Comparison of ENCODE assay signal across 8 mouse cellular contexts in genomic region chr13:75877907-75878306, GRCm38 (mm10). TPM values are rescaled to one million over a fixed set of nuclear protein-coding genes. Genes with fewer than 3 reads are reported as not detected.
A peak's percentile ranks its signal among the peaks of the same experiment; 100 is the strongest.
DNase-seq lines count a peak whose midpoint lies in the region; ATAC-seq and TF ChIP-seq lines count a peak whose summit lies in the region.

No protein-coding gene starts in this region.

- DNase-seq in heart, adult 18-20 months: peak; percentile 30 to 69
- DNase-seq in thymus, adult 2 months: peak; percentile 32
- DNase-seq in thymus, postnatal 4 days: no peak
- DNase-seq in cerebellum, adult 9-11 months: peak; percentile 22
- peak; percentile 39 for DNase-seq in hindlimb bud, embryonic 11.5 days (ENCODE audit: extremely low spot score, low read depth, low spot score)
- peak; percentile 78 for DNase-seq in lung, postnatal 36 days
- no peak for DNase-seq in spleen, adult 12 weeks (ENCODE audit: low spot score)

- H3K9ac ChIP-seq in heart, embryonic 11.5 days (ENCODE audit: low read depth, low read length): no peak overlapping the region

- ATAC-seq in heart, embryonic 11.5 days (replicated peaks; ENCODE audit: insufficient number of reproducible peaks, low FRiP score, low TSS enrichment): no peak

- TF ChIP-seq CTCF in thymus, adult 2 months (IDR thresholded peaks at IDR 0.05; ENCODE audit: borderline replicate concordance, control insufficient read depth, extremely low read depth, insufficient read depth, low read length, poor library complexity): no peak

- H3K4me2 ChIP-seq in heart, embryonic 11.5 days: no peak overlapping the region

- no peak overlapping the region for H3K27ac ChIP-seq in heart, embryonic 11.5 days (ENCODE audit: low read depth, low read length)
- no peak overlapping the region for H3K27ac ChIP-seq in thymus, adult 2 months (ENCODE audit: control insufficient read depth, insufficient read depth, low read length)

- H3K4me3 ChIP-seq in heart, embryonic 11.5 days (ENCODE audit: low read depth, low read length): no peak overlapping the region
- no peak overlapping the region for H3K4me3 ChIP-seq in thymus, adult 2 months (ENCODE audit: control insufficient read depth, insufficient read depth, low read length)

- H3K27me3 ChIP-seq in heart, embryonic 11.5 days (ENCODE audit: control insufficient read depth, insufficient read depth, low read length): no peaks in the 10 kb centered on the region
- no peaks in the 10 kb centered on the region for H3K27me3 ChIP-seq in thymus, adult 2 months (ENCODE audit: control insufficient read depth, insufficient read depth, low read length)

- peaks cover 3% of the 10 kb centered on the region for H3K36me3 ChIP-seq in heart, embryonic 11.5 days (ENCODE audit: control insufficient read depth, insufficient read depth, low read length)
- no peaks in the 10 kb centered on the region for H3K36me3 ChIP-seq in thymus, adult 2 months (ENCODE audit: control insufficient read depth, insufficient read depth, low read length)

- H3K4me1 ChIP-seq in heart, embryonic 11.5 days (ENCODE audit: control insufficient read depth, insufficient read depth, low read length): no peaks in the 10 kb centered on the region
- H3K4me1 ChIP-seq in thymus, adult 2 months (replicated peaks; ENCODE audit: control insufficient read depth, insufficient read depth, low read length): no peaks in the 10 kb centered on the region

- H3K9me3 ChIP-seq in heart, embryonic 11.5 days (replicated peaks; ENCODE audit: control insufficient read depth, low read length): no peaks in the 10 kb centered on the region

- TF ChIP-seq POLR2A in thymus, adult 2 months (IDR thresholded peaks at IDR 0.05; ENCODE audit: control insufficient read depth, extremely low read depth, insufficient read depth, low read length, poor library complexity): no peak

RNA-seq across cellular contexts. Expression of gene Glrx, which starts 38.2 kb away (rescaled TPM):
- total RNA-seq in heart, adult 18-20 months (2021): 10 to 100 TPM; 36.9 to 41.4 TPM
- polyA plus RNA-seq in heart, embryonic 11.5 days (2014; fragmentation: Nextera tagmentation; extraction: Ambion mirVana): 87.9 and 88.8 TPM in 2 replicates
- polyA plus RNA-seq in thymus, adult 2 months (2012; rRNA removed): 19.4 and 31.9 TPM in 2 replicates

Comparison
In these comparisons a context has a peak if more than half of its experiments do, and no peak if none do; other contexts are left out.
1. DNase-seq: peak in heart, adult 18-20 months (2 of 2), thymus, adult 2 months (single experiment), cerebellum, adult 9-11 months (single experiment), hindlimb bud, embryonic 11.5 days (single experiment) and lung, postnatal 36 days (single experiment); none in thymus, postnatal 4 days (single experiment) and spleen, adult 12 weeks (single experiment).